Mouse (Mus musculus): ENCODE results near the gene Slc45a1. TPM values are rescaled to one million over a fixed set of nuclear protein-coding genes. Genes with fewer than 3 reads are reported as not detected.
A peak's percentile ranks its signal among the peaks of the same experiment; 100 is the strongest.

Gene Slc45a1
- polyA plus RNA-seq, 1 experiment = not detected

- Histone ChIP-seq H3ac (ENCODE audit: control insufficient read depth, insufficient read length) (no peak overlapping the region), H3K79me2 (ENCODE audit: control insufficient read depth, insufficient read depth) (no peaks in the 10 kb centered on the region), H3K4me3 (no peak overlapping the region), H3K27me3 (ENCODE audit: control insufficient read depth, insufficient read depth, insufficient read length) (no peaks in the 10 kb centered on the region), H3K4me2 (ENCODE audit: low read depth) (no peak overlapping the region), H3K36me3 (ENCODE audit: control insufficient read depth, insufficient read depth) (peaks cover 6% of the 10 kb centered on the region)
- TF ChIP-seq E2F4 (IDR thresholded peaks at IDR 0.05; ENCODE audit: insufficient read depth) = no peak
- TF ChIP-seq POLR2A (IDR thresholded peaks at IDR 0.05; ENCODE audit: insufficient read length, low read depth) = no peak
- TF ChIP-seq MYOG (IDR thresholded peaks at IDR 0.05; ENCODE audit: control insufficient read depth in 1 of 3, insufficient read depth in 1 of 3, insufficient read length in 2 of 3, low read depth in 2 of 3) = no peak
- no peak for TF ChIP-seq MAX (IDR thresholded peaks at IDR 0.05; ENCODE audit: low read depth)
- TF ChIP-seq SRF (IDR thresholded peaks at IDR 0.05; ENCODE audit: control insufficient read depth, insufficient read length, low read depth) = no peak
- no peak for TF ChIP-seq USF1 (IDR thresholded peaks at IDR 0.05; ENCODE audit: low read depth)
- TF ChIP-seq POLR2AphosphoS2 (IDR thresholded peaks at IDR 0.05; ENCODE audit: insufficient read length, low read depth) = no peak
- no peak for TF ChIP-seq TCF12 (IDR thresholded peaks at IDR 0.05; ENCODE audit: insufficient read depth, poor library complexity, severe bottlenecking)
Measured at GRCm38 (mm10) chr4:150624933-150625332, 27.0 kb downstream of the Slc45a1 start.

DNA sequence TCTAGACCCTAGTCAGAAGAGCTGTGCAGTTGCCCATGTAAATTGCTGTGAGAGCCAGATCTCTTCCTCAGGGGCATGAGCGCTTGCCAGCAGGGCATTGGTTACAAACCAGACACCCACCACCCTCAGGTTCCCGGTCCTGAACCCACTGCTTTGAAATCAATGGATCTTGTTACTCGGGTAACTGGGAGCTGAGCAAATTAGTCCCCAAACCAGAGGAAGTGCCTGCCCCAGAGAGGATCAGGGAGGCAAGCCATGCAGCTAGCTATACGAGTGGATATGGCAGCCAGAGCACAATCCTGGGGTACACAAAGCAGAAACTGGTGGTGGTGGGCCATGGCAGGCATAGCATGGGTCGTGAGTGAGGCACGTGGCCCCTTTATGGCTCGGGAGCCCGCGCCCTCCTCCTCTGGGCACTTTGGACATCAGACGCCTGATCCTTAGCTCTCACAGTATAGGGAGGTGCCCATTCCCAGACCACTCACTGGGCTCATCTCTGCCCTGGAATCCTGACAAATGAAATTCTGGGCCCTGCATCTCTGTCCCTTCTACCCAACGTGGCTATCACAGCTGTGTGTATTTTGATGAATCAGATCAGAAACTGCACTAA, 27.7 kb downstream of the Slc45a1 start:
- H3K4me3 ChIP-seq = no peak overlapping the region
- H3ac ChIP-seq (ENCODE audit: control insufficient read depth, insufficient read length) = no peak overlapping the region
- H3K4me2 ChIP-seq (ENCODE audit: low read depth) = no peak overlapping the region
- TF ChIP-seq MAX (IDR thresholded peaks at IDR 0.05; ENCODE audit: low read depth) (no peak), POLR2AphosphoS2 (IDR thresholded peaks at IDR 0.05; ENCODE audit: insufficient read length, low read depth) (peak; percentile 88)
- peaks cover 6% of the 10 kb centered on the region for H3K36me3 ChIP-seq (ENCODE audit: control insufficient read depth, insufficient read depth)
- H3K79me2 ChIP-seq (ENCODE audit: control insufficient read depth, insufficient read depth) = no peaks in the 10 kb centered on the region
- no peaks in the 10 kb centered on the region for H3K27me3 ChIP-seq (ENCODE audit: control insufficient read depth, insufficient read depth, insufficient read length)

GRCm38 (mm10) chr4:150622641-150623040, 29.3 kb downstream of the Slc45a1 start:
- no peaks in the 10 kb centered on the region for H3K79me2 ChIP-seq (ENCODE audit: control insufficient read depth, insufficient read depth)
- peaks cover 10% of the 10 kb centered on the region for H3K36me3 ChIP-seq (ENCODE audit: control insufficient read depth, insufficient read depth)
- no peak overlapping the region for H3K4me2 ChIP-seq (ENCODE audit: low read depth)
- H3ac ChIP-seq (ENCODE audit: control insufficient read depth, insufficient read length) = no peak overlapping the region
- TF ChIP-seq POLR2AphosphoS2 (IDR thresholded peaks at IDR 0.05; ENCODE audit: insufficient read length, low read depth) = no peak
- TF ChIP-seq E2F4 (IDR thresholded peaks at IDR 0.05; ENCODE audit: insufficient read depth) = no peak
- no peak for TF ChIP-seq TCF12 (IDR thresholded peaks at IDR 0.05; ENCODE audit: insufficient read depth, poor library complexity, severe bottlenecking)
- no peak for TF ChIP-seq MAX (IDR thresholded peaks at IDR 0.05; ENCODE audit: low read depth)
- TF ChIP-seq CEBPB (IDR thresholded peaks at IDR 0.05; ENCODE audit: insufficient read depth, poor library complexity, severe bottlenecking) = no peak
- no peak for TF ChIP-seq MYOD1 (IDR thresholded peaks at IDR 0.05; ENCODE audit: control insufficient read depth in 1 of 3, insufficient read length in 2 of 3, low read depth in 2 of 3)
- no peak for TF ChIP-seq MYOG (IDR thresholded peaks at IDR 0.05; ENCODE audit: control insufficient read depth in 1 of 3, insufficient read depth in 1 of 3, insufficient read length in 2 of 3, low read depth in 2 of 3)
- no peak for TF ChIP-seq REST (IDR thresholded peaks at IDR 0.05; ENCODE audit: insufficient read depth, insufficient read length)
- no peak for TF ChIP-seq TCF3 (IDR thresholded peaks at IDR 0.05; ENCODE audit: insufficient read length, low read depth)
- no peak for TF ChIP-seq USF1 (IDR thresholded peaks at IDR 0.05; ENCODE audit: low read depth)
- no peak for TF ChIP-seq POLR2A (IDR thresholded peaks at IDR 0.05; ENCODE audit: insufficient read length, low read depth)
- no peak for TF ChIP-seq SRF (IDR thresholded peaks at IDR 0.05; ENCODE audit: control insufficient read depth, insufficient read length, low read depth)
- no peaks in the 10 kb centered on the region for H3K27me3 ChIP-seq (ENCODE audit: control insufficient read depth, insufficient read depth, insufficient read length)
- H3K4me3 ChIP-seq = no peak overlapping the region

- TF ChIP-seq SRF (IDR thresholded peaks at IDR 0.05; ENCODE audit: control insufficient read depth, insufficient read length, low read depth) = no peak
- TF ChIP-seq TCF12 (IDR thresholded peaks at IDR 0.05; ENCODE audit: insufficient read depth, poor library complexity, severe bottlenecking) = no peak
- no peak for TF ChIP-seq CEBPB (IDR thresholded peaks at IDR 0.05; ENCODE audit: insufficient read depth, poor library complexity, severe bottlenecking)
- no peak for TF ChIP-seq E2F4 (IDR thresholded peaks at IDR 0.05; ENCODE audit: insufficient read depth)
- no peak for TF ChIP-seq POLR2A (IDR thresholded peaks at IDR 0.05; ENCODE audit: insufficient read length, low read depth)
- no peak for TF ChIP-seq MAX (IDR thresholded peaks at IDR 0.05; ENCODE audit: low read depth)
- no peak for TF ChIP-seq USF1 (IDR thresholded peaks at IDR 0.05; ENCODE audit: low read depth)
- TF ChIP-seq POLR2AphosphoS2 (IDR thresholded peaks at IDR 0.05; ENCODE audit: insufficient read length, low read depth) = no peak
- no peak for TF ChIP-seq TCF3 (IDR thresholded peaks at IDR 0.05; ENCODE audit: insufficient read length, low read depth)
- no peak for TF ChIP-seq REST (IDR thresholded peaks at IDR 0.05; ENCODE audit: insufficient read depth, insufficient read length)
- no peak for TF ChIP-seq MYOD1 (IDR thresholded peaks at IDR 0.05; ENCODE audit: control insufficient read depth in 1 of 3, insufficient read length in 2 of 3, low read depth in 2 of 3)
- no peak for TF ChIP-seq MYOG (IDR thresholded peaks at IDR 0.05; ENCODE audit: control insufficient read depth in 1 of 3, insufficient read depth in 1 of 3, insufficient read length in 2 of 3, low read depth in 2 of 3)
- H3K4me2 ChIP-seq (ENCODE audit: low read depth) = no peak overlapping the region
- no peaks in the 10 kb centered on the region for H3K27me3 ChIP-seq (ENCODE audit: control insufficient read depth, insufficient read depth, insufficient read length)
- H3K79me2 ChIP-seq (ENCODE audit: control insufficient read depth, insufficient read depth) = no peaks in the 10 kb centered on the region
- no peak overlapping the region for H3ac ChIP-seq (ENCODE audit: control insufficient read depth, insufficient read length)
- peaks cover 10% of the 10 kb centered on the region for H3K36me3 ChIP-seq (ENCODE audit: control insufficient read depth, insufficient read depth)
- no peak overlapping the region for H3K4me3 ChIP-seq
Measured at GRCm38 (mm10) chr4:150619011-150619410, 33.0 kb downstream of the Slc45a1 start.

DNA sequence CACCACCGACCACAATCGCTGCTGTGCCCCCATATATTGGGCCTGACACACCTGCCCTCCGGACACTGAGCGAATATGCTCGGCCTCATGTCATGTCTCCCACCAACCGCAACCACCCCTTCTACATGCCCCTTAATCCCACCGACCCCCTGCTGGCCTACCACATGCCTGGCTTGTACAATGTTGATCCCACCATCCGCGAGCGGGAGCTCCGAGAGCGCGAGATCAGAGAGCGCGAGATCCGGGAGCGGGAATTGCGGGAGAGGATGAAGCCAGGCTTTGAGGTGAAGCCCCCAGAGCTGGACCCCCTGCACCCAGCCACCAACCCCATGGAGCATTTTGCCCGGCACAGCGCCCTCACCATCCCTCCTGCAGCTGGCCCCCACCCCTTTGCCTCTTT, 35.1 kb downstream of the Slc45a1 start:
- no peak for TF ChIP-seq POLR2A (IDR thresholded peaks at IDR 0.05; ENCODE audit: insufficient read length, low read depth)
- no peak for TF ChIP-seq CEBPB (IDR thresholded peaks at IDR 0.05; ENCODE audit: insufficient read depth, poor library complexity, severe bottlenecking)

More for the DNA sequence above, 35.1 kb downstream of the Slc45a1 start:
- Histone ChIP-seq H3K27me3 (ENCODE audit: control insufficient read depth, insufficient read depth, insufficient read length) (no peaks in the 10 kb centered on the region), H3K36me3 (ENCODE audit: control insufficient read depth, insufficient read depth) (peaks cover 10% of the 10 kb centered on the region), H3K4me2 (ENCODE audit: low read depth) (no peak overlapping the region), H3K79me2 (ENCODE audit: control insufficient read depth, insufficient read depth) (no peaks in the 10 kb centered on the region), H3K4me3 (no peak overlapping the region), H3ac (ENCODE audit: control insufficient read depth, insufficient read length) (no peak overlapping the region)

Data from myocyte (in vitro differentiated cells).